Mouse (Mus musculus): ENCODE data around the gene Nrxn1. TPM values are rescaled to one million over a fixed set of nuclear protein-coding genes. Genes with fewer than 3 reads are reported as not detected.

Nrxn1 gene
- polyA plus RNA-seq, 1 experiment from 2014 or later, result 285 TPM

GRCm38 (mm10) chr17:90843072-90843611 is 249.7 kb downstream of the Nrxn1 start:
- H3K36me3 ChIP-seq (ENCODE audit: control insufficient read depth, insufficient read depth, low read length), result no peaks in the 10 kb centered on the region
- H3K4me1 ChIP-seq (ENCODE audit: control insufficient read depth, insufficient read depth, low read length), result no peaks in the 10 kb centered on the region
- H3K27me3 ChIP-seq (ENCODE audit: control insufficient read depth, insufficient read depth, low read length), result no peaks in the 10 kb centered on the region
- H3K4me3 ChIP-seq (ENCODE audit: low read depth, low read length), result no peak overlapping the region
- H3K9ac ChIP-seq (replicated peaks; ENCODE audit: low read depth, low read length), result no peak overlapping the region
- H3K9me3 ChIP-seq (ENCODE audit: control insufficient read depth, low read length), result no peaks in the 10 kb centered on the region
- H3K27ac ChIP-seq (ENCODE audit: low read depth, low read length), result no peak overlapping the region
- ATAC-seq (ENCODE audit: low read depth), result no peak
- no peak overlapping the region for H3K4me2 ChIP-seq (ENCODE audit: low read depth, low read length)

GRCm38 (mm10) chr17:90837022-90837414 is 255.9 kb downstream of the Nrxn1 start:
- no peaks in the 10 kb centered on the region for H3K36me3 ChIP-seq (ENCODE audit: control insufficient read depth, insufficient read depth, low read length)
- H3K4me1 ChIP-seq (ENCODE audit: control insufficient read depth, insufficient read depth, low read length), result 0 out of 2 replicates have a peak, but pooled peaks cover 2% of the 10 kb centered on the region
- no peaks in the 10 kb centered on the region for H3K27me3 ChIP-seq (ENCODE audit: control insufficient read depth, insufficient read depth, low read length)
- no peak overlapping the region for H3K9ac ChIP-seq (replicated peaks; ENCODE audit: low read depth, low read length)
- no peak overlapping the region for H3K4me3 ChIP-seq (ENCODE audit: low read depth, low read length)
- no peak overlapping the region for H3K4me2 ChIP-seq (ENCODE audit: low read depth, low read length)
- H3K9me3 ChIP-seq (ENCODE audit: control insufficient read depth, low read length), result no peaks in the 10 kb centered on the region
- H3K27ac ChIP-seq (ENCODE audit: low read depth, low read length), result no peak overlapping the region
- peak; percentile 86 for ATAC-seq (ENCODE audit: low read depth)

- Histone ChIP-seq H3K27ac (ENCODE audit: low read depth, low read length) (peak overlapping the region; percentile 1; the same call in 1 of the 2 replicates), H3K36me3 (ENCODE audit: control insufficient read depth, insufficient read depth, low read length) (no peaks in the 10 kb centered on the region), H3K4me1 (ENCODE audit: control insufficient read depth, insufficient read depth, low read length) (0 out of 2 replicates have a peak, but pooled peaks cover 2% of the 10 kb centered on the region), H3K9ac (replicated peaks; ENCODE audit: low read depth, low read length) (no peak overlapping the region), H3K27me3 (ENCODE audit: control insufficient read depth, insufficient read depth, low read length) (no peaks in the 10 kb centered on the region), H3K4me3 (ENCODE audit: low read depth, low read length) (no peak overlapping the region), H3K4me2 (ENCODE audit: low read depth, low read length) (no peak overlapping the region), H3K9me3 (ENCODE audit: control insufficient read depth, low read length) (no peaks in the 10 kb centered on the region)
- peak; percentile 52 for ATAC-seq (ENCODE audit: low read depth)
- 37% methylated on average over 4 of the region's 4 CpGs for WGBS
Measured at GRCm38 (mm10) chr17:90836154-90837021, 256.5 kb downstream of the Nrxn1 start.

GRCm38 (mm10) chr17:90818340-90818739 is 274.5 kb downstream of the Nrxn1 start:
- ATAC-seq (ENCODE audit: low read depth), result no peak
- H3K4me2 ChIP-seq (ENCODE audit: low read depth, low read length), result no peak overlapping the region
- H3K4me3 ChIP-seq (ENCODE audit: low read depth, low read length), result no peak overlapping the region
- H3K9ac ChIP-seq (replicated peaks; ENCODE audit: low read depth, low read length), result no peak overlapping the region
- H3K27ac ChIP-seq (ENCODE audit: low read depth, low read length), result no peak overlapping the region
- WGBS, result 87% methylated on average over 2 of the region's 2 CpGs
- H3K4me1 ChIP-seq (ENCODE audit: control insufficient read depth, insufficient read depth, low read length), result no peaks in the 10 kb centered on the region
- no peaks in the 10 kb centered on the region for H3K36me3 ChIP-seq (ENCODE audit: control insufficient read depth, insufficient read depth, low read length)
- no peaks in the 10 kb centered on the region for H3K27me3 ChIP-seq (ENCODE audit: control insufficient read depth, insufficient read depth, low read length)
- no peaks in the 10 kb centered on the region for H3K9me3 ChIP-seq (ENCODE audit: control insufficient read depth, low read length)

DNA sequence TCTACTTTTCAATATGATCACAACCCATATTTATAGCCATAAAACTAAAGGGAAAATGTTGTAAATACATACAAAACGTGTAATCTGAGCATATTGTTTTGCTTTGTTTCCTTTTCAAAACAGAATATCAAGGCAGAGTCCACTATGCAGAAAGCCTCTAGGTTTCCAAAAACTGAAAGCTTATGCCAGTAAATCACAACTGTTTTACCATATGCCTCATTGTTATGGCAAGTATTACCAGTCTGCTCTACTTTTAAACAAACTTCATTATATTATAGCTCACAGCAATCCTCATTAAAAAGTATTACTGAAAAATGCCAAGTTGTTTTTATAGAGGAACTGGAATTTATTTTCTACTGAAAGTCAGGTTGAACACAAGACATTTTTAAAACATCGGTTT is 275.0 kb downstream of the Nrxn1 start:
- Histone ChIP-seq H3K36me3 (ENCODE audit: control insufficient read depth, insufficient read depth, low read length) (no peaks in the 10 kb centered on the region), H3K4me2 (ENCODE audit: low read depth, low read length) (no peak overlapping the region), H3K4me1 (ENCODE audit: control insufficient read depth, insufficient read depth, low read length) (no peaks in the 10 kb centered on the region), H3K27me3 (ENCODE audit: control insufficient read depth, insufficient read depth, low read length) (no peaks in the 10 kb centered on the region), H3K9me3 (ENCODE audit: control insufficient read depth, low read length) (no peaks in the 10 kb centered on the region), H3K9ac (replicated peaks; ENCODE audit: low read depth, low read length) (no peak overlapping the region), H3K27ac (ENCODE audit: low read depth, low read length) (no peak overlapping the region), H3K4me3 (ENCODE audit: low read depth, low read length) (no peak overlapping the region)
- WGBS, result 82% methylated on average over 2 of the region's 2 CpGs
- ATAC-seq (ENCODE audit: low read depth), result no peak

- Histone ChIP-seq H3K27me3 (ENCODE audit: control insufficient read depth, insufficient read depth, low read length) (no peaks in the 10 kb centered on the region), H3K9me3 (ENCODE audit: control insufficient read depth, low read length) (no peaks in the 10 kb centered on the region), H3K4me1 (ENCODE audit: control insufficient read depth, insufficient read depth, low read length) (no peaks in the 10 kb centered on the region), H3K9ac (replicated peaks; ENCODE audit: low read depth, low read length) (no peak overlapping the region), H3K4me3 (ENCODE audit: low read depth, low read length) (no peak overlapping the region), H3K4me2 (ENCODE audit: low read depth, low read length) (no peak overlapping the region), H3K36me3 (ENCODE audit: control insufficient read depth, insufficient read depth, low read length) (no peaks in the 10 kb centered on the region), H3K27ac (ENCODE audit: low read depth, low read length) (no peak overlapping the region)
- WGBS, result 96% methylated on average over 1 of the region's 1 CpGs
- no peak for ATAC-seq (ENCODE audit: low read depth)
Measured at GRCm38 (mm10) chr17:90815306-90815705, 277.6 kb downstream of the Nrxn1 start.

GRCm38 (mm10) chr17:90813760-90814159 is 279.1 kb downstream of the Nrxn1 start:
- no peak overlapping the region for H3K4me2 ChIP-seq (ENCODE audit: low read depth, low read length)
- no peaks in the 10 kb centered on the region for H3K27me3 ChIP-seq (ENCODE audit: control insufficient read depth, insufficient read depth, low read length)
- H3K36me3 ChIP-seq (ENCODE audit: control insufficient read depth, insufficient read depth, low read length), result no peaks in the 10 kb centered on the region
- H3K9me3 ChIP-seq (ENCODE audit: control insufficient read depth, low read length), result no peaks in the 10 kb centered on the region
- no peak overlapping the region for H3K9ac ChIP-seq (replicated peaks; ENCODE audit: low read depth, low read length)
- no peak overlapping the region for H3K27ac ChIP-seq (ENCODE audit: low read depth, low read length)
- no peak overlapping the region for H3K4me3 ChIP-seq (ENCODE audit: low read depth, low read length)
- H3K4me1 ChIP-seq (ENCODE audit: control insufficient read depth, insufficient read depth, low read length), result no peaks in the 10 kb centered on the region
- ATAC-seq (ENCODE audit: low read depth), result no peak

DNA sequence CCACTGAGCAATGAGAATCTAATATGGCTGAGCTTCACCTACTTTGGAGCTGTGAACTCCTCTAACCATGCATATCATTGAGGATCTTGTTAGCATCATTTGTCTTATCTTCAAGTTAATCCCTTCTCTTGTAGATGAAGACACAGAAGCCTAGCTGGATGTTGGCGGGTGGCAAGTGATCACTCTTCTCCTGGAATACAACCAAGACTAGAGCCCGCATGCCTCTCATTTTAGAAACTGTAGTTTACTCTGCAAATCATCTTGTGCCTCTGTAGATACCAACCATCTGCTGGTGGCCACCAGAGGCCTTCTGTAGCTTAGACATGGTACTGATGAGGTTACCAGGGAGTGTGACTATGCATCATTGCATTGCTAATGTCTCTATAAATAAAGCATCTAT is 280.4 kb downstream of the Nrxn1 start:
- H3K27me3 ChIP-seq (ENCODE audit: control insufficient read depth, insufficient read depth, low read length), result no peaks in the 10 kb centered on the region

More for the DNA sequence above, 280.4 kb downstream of the Nrxn1 start:
- H3K27ac ChIP-seq (ENCODE audit: low read depth, low read length), result no peak overlapping the region
- no peak overlapping the region for H3K4me3 ChIP-seq (ENCODE audit: low read depth, low read length)
- H3K9ac ChIP-seq (replicated peaks; ENCODE audit: low read depth, low read length), result no peak overlapping the region
- no peaks in the 10 kb centered on the region for H3K9me3 ChIP-seq (ENCODE audit: control insufficient read depth, low read length)
- WGBS, result 95% methylated on average over 2 of the region's 2 CpGs
- H3K4me2 ChIP-seq (ENCODE audit: low read depth, low read length), result no peak overlapping the region
- no peak for ATAC-seq (ENCODE audit: low read depth)
- H3K4me1 ChIP-seq (ENCODE audit: control insufficient read depth, insufficient read depth, low read length), result no peaks in the 10 kb centered on the region
- no peaks in the 10 kb centered on the region for H3K36me3 ChIP-seq (ENCODE audit: control insufficient read depth, insufficient read depth, low read length)
